8 mouse cellular contexts compared by ENCODE assay signal in genomic region chr17:47408558-47408898, GRCm38 (mm10). TPM values are rescaled to one million over a fixed set of nuclear protein-coding genes. Genes with fewer than 3 reads are reported as not detected.
DNase-seq lines count a peak whose midpoint lies in the region; ATAC-seq and TF ChIP-seq lines count a peak whose summit lies in the region.

No protein-coding gene starts in this region.

- 0 out of 2 replicates have a peak, but pooled peaks have one; percentile 36 for ATAC-seq in forebrain, embryonic 16.5 days
- peak; percentile 71; the same call in 1 of the 2 replicates for ATAC-seq in intestine, embryonic 16.5 days
- ATAC-seq in limb, embryonic 14.5 days (ENCODE audit: low FRiP score, low read depth): 0 out of 2 replicates have a peak, but pooled peaks have one; percentile 29
- ATAC-seq in neural tube, embryonic 14.5 days (ENCODE audit: low read depth): peak; percentile 65; the same call in 1 of the 2 replicates

- no peaks in the 10 kb centered on the region for H3K36me3 ChIP-seq in spleen, adult 2 months (ENCODE audit: control insufficient read depth, insufficient read depth, low read length)
- H3K36me3 ChIP-seq in forebrain, embryonic 16.5 days (ENCODE audit: control insufficient read depth, insufficient read depth): no peaks in the 10 kb centered on the region
- H3K36me3 ChIP-seq in intestine, embryonic 16.5 days (ENCODE audit: control insufficient read depth, insufficient read depth, low read length): no peaks in the 10 kb centered on the region
- no peaks in the 10 kb centered on the region for H3K36me3 ChIP-seq in limb, embryonic 14.5 days (ENCODE audit: control insufficient read depth, insufficient read depth, low read length)
- no peaks in the 10 kb centered on the region for H3K36me3 ChIP-seq in neural tube, embryonic 14.5 days (ENCODE audit: control insufficient read depth, insufficient read depth, low read length)

- 17% methylated on average over 8 of the region's 8 CpGs for WGBS in spleen, adult 2 months
- WGBS in forebrain, embryonic 16.5 days: 24% methylated on average over 8 of the region's 8 CpGs
- 21% methylated on average over 8 of the region's 8 CpGs for WGBS in intestine, embryonic 16.5 days
- 27% methylated on average over 8 of the region's 8 CpGs for WGBS in limb, embryonic 14.5 days
- 25% methylated on average over 8 of the region's 8 CpGs for WGBS in neural tube, embryonic 14.5 days

- no peak overlapping the region for H3K9ac ChIP-seq in forebrain, embryonic 16.5 days (replicated peaks; ENCODE audit: low read depth, low read length)
- no peak overlapping the region for H3K9ac ChIP-seq in intestine, embryonic 16.5 days (ENCODE audit: low read depth, low read length)
- no peak overlapping the region for H3K9ac ChIP-seq in limb, embryonic 14.5 days (ENCODE audit: low read depth, low read length, severe bottlenecking)
- H3K9ac ChIP-seq in neural tube, embryonic 14.5 days (replicated peaks; ENCODE audit: low read depth, low read length): no peak overlapping the region

- TF ChIP-seq POLR2A in spleen, adult 2 months (IDR thresholded peaks at IDR 0.05; ENCODE audit: low read depth, low read length): no peak
- TF ChIP-seq POLR2A in limb, embryonic 14.5 days (IDR thresholded peaks at IDR 0.05; ENCODE audit: borderline replicate concordance, extremely low read depth, insufficient read depth, insufficient read length): no peak

- no peaks in the 10 kb centered on the region for H3K4me1 ChIP-seq in spleen, adult 2 months (ENCODE audit: control insufficient read depth, insufficient read depth, insufficient read length)
- 0 out of 2 replicates have a peak, but pooled peaks cover 2% of the 10 kb centered on the region for H3K4me1 ChIP-seq in forebrain, embryonic 16.5 days (replicated peaks; ENCODE audit: control insufficient read depth, insufficient read depth, low read length)
- H3K4me1 ChIP-seq in intestine, embryonic 16.5 days (ENCODE audit: control insufficient read depth, insufficient read depth, low read length): no peaks in the 10 kb centered on the region
- H3K4me1 ChIP-seq in limb, embryonic 14.5 days (ENCODE audit: control insufficient read depth, insufficient read depth, low read length): no peaks in the 10 kb centered on the region
- no peaks in the 10 kb centered on the region for H3K4me1 ChIP-seq in neural tube, embryonic 14.5 days (ENCODE audit: control insufficient read depth, insufficient read depth, low read length)

- no peaks in the 10 kb centered on the region for H3K9me3 ChIP-seq in forebrain, embryonic 16.5 days (ENCODE audit: control insufficient read depth, low read length)
- no peaks in the 10 kb centered on the region for H3K9me3 ChIP-seq in intestine, embryonic 16.5 days (ENCODE audit: control insufficient read depth, low read length)
- no peaks in the 10 kb centered on the region for H3K9me3 ChIP-seq in limb, embryonic 14.5 days (ENCODE audit: control insufficient read depth, low read length)
- H3K9me3 ChIP-seq in neural tube, embryonic 14.5 days (ENCODE audit: control insufficient read depth, low read length): no peaks in the 10 kb centered on the region

- TF ChIP-seq CTCF in spleen, adult 2 months (IDR thresholded peaks at IDR 0.05; ENCODE audit: extremely low read depth, insufficient read depth, insufficient read length, insufficient replicate concordance): peak; percentile 72; the same call in 1 of the 2 replicates

- peak in 1 of 2 experiments; percentile 42 for DNase-seq in spleen, adult 2 months (ENCODE audit: low read depth in 1 of 2, low spot score in 2 of 2)
- no peak for DNase-seq in spleen, adult 12 weeks (ENCODE audit: low spot score)
- DNase-seq in c-Kit-negative CD71-positive TER-119-positive erythroid progenitor cells, embryonic 14.5 days (ENCODE audit: low read depth, low spot score): peak; percentile 15
- peak; percentile 82 for DNase-seq in limb, embryonic 14.5 days (ENCODE audit: low spot score)
- DNase-seq in urinary bladder, postnatal 10 days (ENCODE audit: low spot score): peak; percentile 36

- no peaks in the 10 kb centered on the region for H3K27me3 ChIP-seq in spleen, adult 2 months (ENCODE audit: control insufficient read depth, insufficient read depth, low read length)
- peaks cover 25% of the 10 kb centered on the region for H3K27me3 ChIP-seq in forebrain, embryonic 16.5 days (replicated peaks; ENCODE audit: control insufficient read depth, insufficient read depth, low read length)
- peaks cover 15% of the 10 kb centered on the region for H3K27me3 ChIP-seq in intestine, embryonic 16.5 days (replicated peaks; ENCODE audit: control insufficient read depth, insufficient read depth, low read length)
- peaks cover 17% of the 10 kb centered on the region for H3K27me3 ChIP-seq in limb, embryonic 14.5 days (ENCODE audit: control insufficient read depth, insufficient read depth, low read length)
- peaks cover 12% of the 10 kb centered on the region for H3K27me3 ChIP-seq in neural tube, embryonic 14.5 days (ENCODE audit: control insufficient read depth, insufficient read depth, low read length)

- no peak overlapping the region for H3K27ac ChIP-seq in spleen, adult 2 months (ENCODE audit: insufficient read depth, low read length)
- no peak overlapping the region for H3K27ac ChIP-seq in forebrain, embryonic 16.5 days (ENCODE audit: low read length)
- no peak overlapping the region for H3K27ac ChIP-seq in intestine, embryonic 16.5 days (ENCODE audit: low read length)
- H3K27ac ChIP-seq in limb, embryonic 14.5 days (replicated peaks; ENCODE audit: low read depth, low read length): no peak overlapping the region
- no peak overlapping the region for H3K27ac ChIP-seq in neural tube, embryonic 14.5 days (ENCODE audit: low read depth, low read length)

- no peak overlapping the region for H3K4me2 ChIP-seq in forebrain, embryonic 16.5 days (ENCODE audit: low read length)
- no peak overlapping the region for H3K4me2 ChIP-seq in intestine, embryonic 16.5 days (ENCODE audit: low read depth, low read length)
- H3K4me2 ChIP-seq in limb, embryonic 14.5 days (replicated peaks; ENCODE audit: low read depth, low read length, severe bottlenecking): no peak overlapping the region
- H3K4me2 ChIP-seq in neural tube, embryonic 14.5 days (ENCODE audit: low read depth, low read length): no peak overlapping the region

- no peak overlapping the region for H3K4me3 ChIP-seq in spleen, adult 2 months (ENCODE audit: extremely low read depth, insufficient read depth, insufficient read length)
- H3K4me3 ChIP-seq in forebrain, embryonic 16.5 days (replicated peaks; ENCODE audit: low read length): no peak overlapping the region
- no peak overlapping the region for H3K4me3 ChIP-seq in intestine, embryonic 16.5 days (ENCODE audit: low read length)
- H3K4me3 ChIP-seq in limb, embryonic 14.5 days (replicated peaks; ENCODE audit: low read length): no peak overlapping the region
- no peak overlapping the region for H3K4me3 ChIP-seq in neural tube, embryonic 14.5 days (ENCODE audit: low read depth, low read length)

RNA-seq across cellular contexts. Expression of gene Guca1a, which starts 8.1 kb away (rescaled TPM):
- polyA plus RNA-seq in spleen, adult 2 months (2012; rRNA removed): 1.9 and 2.0 TPM in 2 replicates
- 0.67 TPM in 1 of 2 replicates, not detected in the other for polyA plus RNA-seq in forebrain, embryonic 16.5 days (2015; fragmentation: Nextera tagmentation; extraction: Ambion mirVana)
- polyA plus RNA-seq in intestine, embryonic 16.5 days (2015; fragmentation: Nextera tagmentation; extraction: Ambion mirVana): 2.3 and 2.4 TPM in 2 replicates
- polyA plus RNA-seq in limb, embryonic 14.5 days (2012; rRNA removed): 2.5 and 3.9 TPM in 2 replicates
- 6.0 and 6.4 TPM in 2 replicates for polyA plus RNA-seq in limb, embryonic 14.5 days (2014; fragmentation: Nextera tagmentation; extraction: Ambion mirVana)
- polyA plus RNA-seq in neural tube, embryonic 14.5 days (2014; fragmentation: Nextera tagmentation; extraction: Ambion mirVana): 0.80 and 0.95 TPM in 2 replicates

RNA-seq across cellular contexts. Expression of gene Guca1b, which starts 23.3 kb away (rescaled TPM):
- 1.7 and 2.2 TPM in 2 replicates for polyA plus RNA-seq in spleen, adult 2 months (2012; rRNA removed)
- polyA plus RNA-seq in forebrain, embryonic 16.5 days (2015; fragmentation: Nextera tagmentation; extraction: Ambion mirVana): 0.29 and 0.37 TPM in 2 replicates
- 0.66 TPM in 2 replicates for polyA plus RNA-seq in intestine, embryonic 16.5 days (2015; fragmentation: Nextera tagmentation; extraction: Ambion mirVana)
- polyA plus RNA-seq in limb, embryonic 14.5 days (2012; rRNA removed): 1.2 and 1.3 TPM in 2 replicates
- polyA plus RNA-seq in limb, embryonic 14.5 days (2014; fragmentation: Nextera tagmentation; extraction: Ambion mirVana): 0.30 and 0.44 TPM in 2 replicates
- polyA plus RNA-seq in neural tube, embryonic 14.5 days (2014; fragmentation: Nextera tagmentation; extraction: Ambion mirVana): 0.43 and 0.44 TPM in 2 replicates

RNA-seq across cellular contexts. Expression of gene AI661453, which starts 27.9 kb away (rescaled TPM):
- polyA plus RNA-seq in spleen, adult 2 months (2012; rRNA removed): 0.26 and 0.28 TPM in 2 replicates
- polyA plus RNA-seq in forebrain, embryonic 16.5 days (2015; fragmentation: Nextera tagmentation; extraction: Ambion mirVana): 0.19 and 0.22 TPM in 2 replicates
- 3.7 and 4.6 TPM in 2 replicates for polyA plus RNA-seq in intestine, embryonic 16.5 days (2015; fragmentation: Nextera tagmentation; extraction: Ambion mirVana)
- 3.0 and 3.4 TPM in 2 replicates for polyA plus RNA-seq in limb, embryonic 14.5 days (2012; rRNA removed)
- polyA plus RNA-seq in limb, embryonic 14.5 days (2014; fragmentation: Nextera tagmentation; extraction: Ambion mirVana): 2.6 and 2.7 TPM in 2 replicates
- polyA plus RNA-seq in neural tube, embryonic 14.5 days (2014; fragmentation: Nextera tagmentation; extraction: Ambion mirVana): 0.21 TPM in 1 of 2 replicates, not detected in the other

RNA-seq across cellular contexts. Expression of gene 1700001C19Rik, which starts 28.6 kb away (rescaled TPM):
- not detected in 2 replicates for polyA plus RNA-seq in spleen, adult 2 months (2012; rRNA removed)
- polyA plus RNA-seq in forebrain, embryonic 16.5 days (2015; fragmentation: Nextera tagmentation; extraction: Ambion mirVana): 0.55 and 0.86 TPM in 2 replicates
- polyA plus RNA-seq in intestine, embryonic 16.5 days (2015; fragmentation: Nextera tagmentation; extraction: Ambion mirVana): 0.17 and 0.45 TPM in 2 replicates
- polyA plus RNA-seq in limb, embryonic 14.5 days (2012; rRNA removed): 0.25 and 0.82 TPM in 2 replicates
- 0.50 and 0.68 TPM in 2 replicates for polyA plus RNA-seq in limb, embryonic 14.5 days (2014; fragmentation: Nextera tagmentation; extraction: Ambion mirVana)
- polyA plus RNA-seq in neural tube, embryonic 14.5 days (2014; fragmentation: Nextera tagmentation; extraction: Ambion mirVana): 0.36 and 0.42 TPM in 2 replicates

RNA-seq across cellular contexts. Expression of gene Mrps10, which starts 39.8 kb away (rescaled TPM):
- 10.1 and 11.3 TPM in 2 replicates for polyA plus RNA-seq in spleen, adult 2 months (2012; rRNA removed)
- polyA plus RNA-seq in forebrain, embryonic 16.5 days (2015; fragmentation: Nextera tagmentation; extraction: Ambion mirVana): 72.2 and 74.1 TPM in 2 replicates
- 72.0 and 80.0 TPM in 2 replicates for polyA plus RNA-seq in intestine, embryonic 16.5 days (2015; fragmentation: Nextera tagmentation; extraction: Ambion mirVana)
- 42.8 and 51.3 TPM in 2 replicates for polyA plus RNA-seq in limb, embryonic 14.5 days (2012; rRNA removed)
- 76.0 and 77.7 TPM in 2 replicates for polyA plus RNA-seq in limb, embryonic 14.5 days (2014; fragmentation: Nextera tagmentation; extraction: Ambion mirVana)
- 66.7 and 77.6 TPM in 2 replicates for polyA plus RNA-seq in neural tube, embryonic 14.5 days (2014; fragmentation: Nextera tagmentation; extraction: Ambion mirVana)
